Mouse (Mus musculus) monocyte, adult 5-6 weeks (primary cell): ENCODE data around the gene Ppm1j. TPM values are rescaled to one million over a fixed set of nuclear protein-coding genes. Genes with fewer than 3 reads are reported as not detected.
"Not testable (repeated sequence)": the region's sequence is repeated elsewhere in the genome, so short reads cannot be mapped to it uniquely, and the experiment has no call there.

Experiments used
- ATAC-seq: fragments of 153-309, 156-312 bp; replicated peaks from 2 replicates; pipeline ENCODE4 v1.8.0; 2017; ENCODE audit warnings: mild to moderate bottlenecking; ENCODE audit not compliant: low TSS enrichment, insufficient number of reproducible peaks, severe bottlenecking, poor library complexity, low FRiP score
- total RNA-seq: library from RNA; stranded (forward); fragments of 200-1000, 200-491, 200-594 nt; gene quantifications from 3 replicates; pipeline ENCODE4 v1.2.3, GENCODE M21; 2017

Gene Ppm1j
- total RNA-seq, 1 experiment from 2014 or later = 29.4 TPM

GRCm38 (mm10) chr3:104800681-104801080, 19.8 kb downstream of the Ppm1j start:
- no peak for ATAC-seq

- ATAC-seq = no peak
These were observed 20.6 kb downstream of the Ppm1j start for GRCm38 (mm10) chr3:104801481-104801880.

- ATAC-seq = no peak
These were observed 23.5 kb downstream of the Ppm1j start for GRCm38 (mm10) chr3:104804312-104804711.

- no peak for ATAC-seq
These were observed 24.7 kb downstream of the Ppm1j start for GRCm38 (mm10) chr3:104805539-104805938.

- no peak; the same call in 1 of the 2 replicates for ATAC-seq
These were observed 30.9 kb downstream of the Ppm1j start for GRCm38 (mm10) chr3:104811752-104812151.

GRCm38 (mm10) chr3:104812254-104812653, 31.4 kb downstream of the Ppm1j start:
- no peak for ATAC-seq

- not testable (repeated sequence) for ATAC-seq
These were observed 32.4 kb downstream of the Ppm1j start for GRCm38 (mm10) chr3:104813227-104813626.

GRCm38 (mm10) chr3:104814746-104815145, 33.9 kb downstream of the Ppm1j start:
- ATAC-seq = no peak

GRCm38 (mm10) chr3:104815346-104815745, 34.5 kb downstream of the Ppm1j start:
- ATAC-seq = no peak

GRCm38 (mm10) chr3:104816130-104816529, 35.3 kb downstream of the Ppm1j start:
- no peak for ATAC-seq

GRCm38 (mm10) chr3:104817481-104817990, 36.7 kb downstream of the Ppm1j start:
- no peak; the same call in 1 of the 2 replicates for ATAC-seq

- peak; percentile 56 for ATAC-seq
These were observed 37.3 kb downstream of the Ppm1j start, which contains the start of gene Mov10 for GRCm38 (mm10) chr3:104817991-104818748. Gene Mov10, minus strand, starts transcription at chr3:104818563.

GRCm38 (mm10) chr3:104818749-104819134, 37.9 kb downstream of the Ppm1j start:
- ATAC-seq = no peak

GRCm38 (mm10) chr3:104820426-104820825, 39.6 kb downstream of the Ppm1j start:
- no peak for ATAC-seq

- no peak for ATAC-seq
These were observed 41.6 kb downstream of the Ppm1j start for GRCm38 (mm10) chr3:104822413-104822812.

Other genes starting within 250 kb of the Ppm1j start
- gene Slc16a1, start 142.4 kb upstream of the Ppm1j start, total RNA-seq = 4.8 to 7.0 TPM (median 6.2 TPM) in 3 replicates
- 0.32 to 4.9 TPM (median 1.9 TPM) in 3 replicates for gene Fam19a3, start 784 bp downstream of the Ppm1j start, total RNA-seq
- 10.9 to 45.4 TPM (median 13.3 TPM) in 3 replicates for gene Rhoc, start 7.3 kb downstream of the Ppm1j start, total RNA-seq
- gene Mov10, start 37.5 kb downstream of the Ppm1j start, total RNA-seq = 3.2 to 8.2 TPM (median 7.1 TPM) in 3 replicates
- 23.3 to 54.1 TPM (median 23.4 TPM) in 3 replicates for gene St7l, start 82.9 kb downstream of the Ppm1j start, total RNA-seq
- 312 to 377 TPM (median 368 TPM) in 3 replicates for gene Capza1, start 83.4 kb downstream of the Ppm1j start, total RNA-seq
- not detected in 3 replicates for gene Wnt2b, start 180.9 kb downstream of the Ppm1j start, total RNA-seq